Mouse (Mus musculus) forebrain, embryonic 13.5 days (tissue): ENCODE measurements at regions not wholly inside any gene's neighbourhood (a gene's known extent, or its start where the extent isn't known, plus 50 kb on each side); places are given as distances from the start of the nearest gene placed in this dataset.

Experiments
- ATAC-seq: fragments of 200-750 bp; cut with Nextera tagmentation; 2 replicates; pipeline ENCODE4 v1.8.0; 2017
- H3K27ac ChIP-seq: fragments of 300-500 bp; sonication (generic); 2 replicates; pipeline ENCODE4 v1.5.1; 2015; ENCODE audit warnings: inconsistent platforms, mild to moderate bottlenecking, moderate library complexity
- H3K27me3 ChIP-seq: fragments of 300-500 bp; sonication (generic); 2 replicates; pipeline ENCODE4 v1.6.1; 2015; ENCODE audit warnings: mild to moderate bottlenecking, inconsistent platforms
- H3K36me3 ChIP-seq: fragments of 300-500 bp; sonication (generic); 2 replicates; pipeline ENCODE4 v1.6.1; 2015; ENCODE audit warnings: mild to moderate bottlenecking, inconsistent platforms; ENCODE audit not compliant: poor library complexity, severe bottlenecking
- H3K4me1 ChIP-seq: fragments of 300-500 bp; sonication (generic); 2 replicates; pipeline ENCODE4 v1.6.1; 2015; ENCODE audit warnings: inconsistent platforms
- H3K4me2 ChIP-seq: fragments of 300-500 bp; sonication (generic); 2 replicates; pipeline ENCODE4 v1.6.1; 2015; ENCODE audit warnings: inconsistent platforms, mild to moderate bottlenecking, moderate library complexity
- H3K4me3 ChIP-seq: fragments of 300-500 bp; sonication (generic); 2 replicates; pipeline ENCODE4 v1.5.1; 2015; ENCODE audit warnings: mild to moderate bottlenecking, inconsistent platforms
- H3K9ac ChIP-seq: fragments of 300-500 bp; sonication (generic); 2 replicates; pipeline ENCODE4 v1.6.1; 2015; ENCODE audit warnings: mild to moderate bottlenecking, inconsistent platforms
- H3K9me3 ChIP-seq: fragments of 300-500 bp; sonication (generic); replicated peaks from 2 replicates; pipeline ENCODE4 v1.6.1; 2016; ENCODE audit warnings: inconsistent platforms
- WGBS: fragments of 180-500 bp; shearing (Covaris S2); methylation state at CpG from one replicate; pipeline ENCODE4 v1.1.7; 2015; 5-methylcytosine and 5-hydroxymethylcytosine counted together

- Histone ChIP-seq H3K9me3 (no peaks in the 10 kb centered on the region), H3K4me1 (peaks cover 7% of the 10 kb centered on the region), H3K27ac (no peak overlapping the region), H3K4me2 (no peak overlapping the region), H3K36me3 (no peaks in the 10 kb centered on the region), H3K27me3 (no peaks in the 10 kb centered on the region), H3K9ac (no peak overlapping the region), H3K4me3 (no peak overlapping the region)
- WGBS, result 7% methylated on average over 2 of the region's 2 CpGs
- peak; percentile 87 for ATAC-seq
Observed at GRCm38 (mm10) chr14:92958138-92958537, 932.3 kb downstream of the Pcdh9 start.

GRCm38 (mm10) chr14:92955485-92955884, 935.0 kb downstream of the Pcdh9 start:
- no peak overlapping the region for H3K27ac ChIP-seq
- no peaks in the 10 kb centered on the region for H3K36me3 ChIP-seq
- no peak overlapping the region for H3K9ac ChIP-seq
- no peak for ATAC-seq
- H3K27me3 ChIP-seq, result no peaks in the 10 kb centered on the region
- peaks cover 7% of the 10 kb centered on the region for H3K4me1 ChIP-seq
- no peak overlapping the region for H3K4me3 ChIP-seq
- 96% methylated on average over 3 of the region's 3 CpGs for whole genome bisulfite sequencing
- H3K9me3 ChIP-seq, result no peaks in the 10 kb centered on the region
- H3K4me2 ChIP-seq, result no peak overlapping the region

GRCm38 (mm10) chr14:92907623-92908045, 982.8 kb downstream of the Pcdh9 start:
- Histone ChIP-seq H3K4me3 (no peak overlapping the region), H3K4me1 (peaks cover 4% of the 10 kb centered on the region; the same call in 1 of the 2 replicates), H3K27me3 (no peaks in the 10 kb centered on the region), H3K9me3 (no peaks in the 10 kb centered on the region), H3K36me3 (no peaks in the 10 kb centered on the region), H3K4me2 (no peak overlapping the region), H3K27ac (no peak overlapping the region), H3K9ac (no peak overlapping the region)
- ATAC-seq, result peak; percentile 97
- 39% methylated on average over 6 of the region's 6 CpGs for WGBS

GRCm38 (mm10) chr14:92874548-92874947, 1015.9 kb downstream of the Pcdh9 start:
- ATAC-seq, result no peak
- no peak overlapping the region for H3K27ac ChIP-seq
- 74% methylated on average over 7 of the region's 7 CpGs for WGBS

GRCm38 (mm10) chr14:92866462-92866861, 1024.0 kb downstream of the Pcdh9 start:
- no peak for ATAC-seq
- no peak overlapping the region for H3K27ac ChIP-seq
- no peaks in the 10 kb centered on the region for H3K4me1 ChIP-seq
- H3K4me3 ChIP-seq, result no peak overlapping the region
- H3K27me3 ChIP-seq, result no peaks in the 10 kb centered on the region
- H3K36me3 ChIP-seq, result no peaks in the 10 kb centered on the region
- H3K9me3 ChIP-seq, result no peaks in the 10 kb centered on the region
- H3K9ac ChIP-seq, result no peak overlapping the region
- H3K4me2 ChIP-seq, result no peak overlapping the region
- WGBS, result 58% methylated on average over 2 of the region's 2 CpGs

More at GRCm38 (mm10) chr14:92874548-92874947, 1015.9 kb downstream of the Pcdh9 start:
- H3K4me2 ChIP-seq, result no peak overlapping the region
- no peaks in the 10 kb centered on the region for H3K36me3 ChIP-seq
- no peak overlapping the region for H3K4me3 ChIP-seq
- H3K4me1 ChIP-seq, result no peaks in the 10 kb centered on the region
- no peak overlapping the region for H3K9ac ChIP-seq
- no peaks in the 10 kb centered on the region for H3K9me3 ChIP-seq
- H3K27me3 ChIP-seq, result no peaks in the 10 kb centered on the region

- no peaks in the 10 kb centered on the region for H3K36me3 ChIP-seq
- no peaks in the 10 kb centered on the region for H3K4me1 ChIP-seq
- no peak overlapping the region for H3K27ac ChIP-seq
- no peaks in the 10 kb centered on the region for H3K27me3 ChIP-seq
- H3K9me3 ChIP-seq, result no peaks in the 10 kb centered on the region
- no peak overlapping the region for H3K9ac ChIP-seq
- WGBS, result 7% methylated on average over 2 of the region's 2 CpGs
- H3K4me3 ChIP-seq, result no peak overlapping the region
- ATAC-seq, result no peak
- H3K4me2 ChIP-seq, result no peak overlapping the region
Observed at GRCm38 (mm10) chr14:92862942-92863341, 1027.5 kb downstream of the Pcdh9 start.

GRCm38 (mm10) chr14:92860723-92861122, 1029.8 kb downstream of the Pcdh9 start:
- no peaks in the 10 kb centered on the region for H3K9me3 ChIP-seq
- H3K4me3 ChIP-seq, result no peak overlapping the region
- no peaks in the 10 kb centered on the region for H3K4me1 ChIP-seq
- no peak overlapping the region for H3K9ac ChIP-seq
- 46% methylated on average over 2 of the region's 2 CpGs for WGBS
- no peak for ATAC-seq
- H3K27me3 ChIP-seq, result no peaks in the 10 kb centered on the region
- no peak overlapping the region for H3K4me2 ChIP-seq
- H3K36me3 ChIP-seq, result no peaks in the 10 kb centered on the region
- H3K27ac ChIP-seq, result no peak overlapping the region

GRCm38 (mm10) chr14:92833646-92834045, 1056.8 kb downstream of the Pcdh9 start:
- WGBS, result 91% methylated on average over 3 of the region's 3 CpGs
- no peaks in the 10 kb centered on the region for H3K27me3 ChIP-seq
- no peak overlapping the region for H3K4me2 ChIP-seq
- H3K9ac ChIP-seq, result no peak overlapping the region
- no peak for ATAC-seq
- 0 out of 2 replicates have a peak, but pooled peaks cover 4% of the 10 kb centered on the region for H3K4me1 ChIP-seq
- no peak overlapping the region for H3K27ac ChIP-seq
- no peaks in the 10 kb centered on the region for H3K36me3 ChIP-seq
- H3K9me3 ChIP-seq, result no peaks in the 10 kb centered on the region
- H3K4me3 ChIP-seq, result no peak overlapping the region

- Histone ChIP-seq H3K4me1 (0 out of 2 replicates have a peak, but pooled peaks cover 4% of the 10 kb centered on the region), H3K9ac (no peak overlapping the region), H3K4me3 (no peak overlapping the region), H3K9me3 (no peaks in the 10 kb centered on the region), H3K4me2 (no peak overlapping the region), H3K27me3 (no peaks in the 10 kb centered on the region), H3K27ac (no peak overlapping the region), H3K36me3 (no peaks in the 10 kb centered on the region)
- WGBS, result 23% methylated on average over 4 of the region's 4 CpGs
- peak; percentile 19; the same call in 1 of the 2 replicates for ATAC-seq
Observed at GRCm38 (mm10) chr14:92829171-92829570, 1061.3 kb downstream of the Pcdh9 start.

GRCm38 (mm10) chr14:92826576-92827284, 1063.7 kb downstream of the Pcdh9 start:
- Histone ChIP-seq H3K27me3 (no peaks in the 10 kb centered on the region), H3K9ac (no peak overlapping the region), H3K4me3 (no peak overlapping the region), H3K4me2 (no peak overlapping the region), H3K9me3 (no peaks in the 10 kb centered on the region), H3K36me3 (no peaks in the 10 kb centered on the region), H3K4me1 (0 out of 2 replicates have a peak, but pooled peaks cover 4% of the 10 kb centered on the region), H3K27ac (no peak overlapping the region)
- 42% methylated on average over 6 of the region's 6 CpGs for WGBS
- ATAC-seq, result no peak

- no peak overlapping the region for H3K4me3 ChIP-seq
- no peaks in the 10 kb centered on the region for H3K9me3 ChIP-seq
- H3K27ac ChIP-seq, result no peak overlapping the region
- no peaks in the 10 kb centered on the region for H3K27me3 ChIP-seq
- no peak overlapping the region for H3K4me2 ChIP-seq
- H3K4me1 ChIP-seq, result no peaks in the 10 kb centered on the region
- no peaks in the 10 kb centered on the region for H3K36me3 ChIP-seq
- no peak overlapping the region for H3K9ac ChIP-seq
- WGBS, result 57% methylated on average over 2 of the region's 2 CpGs
- ATAC-seq, result no peak
Observed at GRCm38 (mm10) chr14:92820061-92820460, 1070.4 kb downstream of the Pcdh9 start.
